Mouse (Mus musculus) common myeloid progenitor, adult 5-6 weeks (primary cell): ENCODE measurements around the gene 3110082I17Rik. TPM values are rescaled to one million over a fixed set of nuclear protein-coding genes. Genes with fewer than 3 reads are reported as not detected.

Experiments
- ATAC-seq: replicated peaks from 2 replicates; pipeline ENCODE4 v1.8.0; 2016; ENCODE audit warnings: low read depth, mild to moderate bottlenecking, moderate TSS enrichment, inconsistent platforms; ENCODE audit not compliant: poor library complexity, severe bottlenecking
- total RNA-seq: library from RNA; stranded (forward); fragments of 200-1000, 187-1606 nt; gene quantifications from 2 replicates; pipeline ENCODE4 v1.2.3, GENCODE M21; 2017

Gene 3110082I17Rik
- 49.9 and 55.0 TPM in 2 replicates for total RNA-seq

- ATAC-seq: peak; percentile 100
Observed at GRCm38 (mm10) chr5:139460384-139461067, at the start of gene 3110082I17Rik. Gene 3110082I17Rik (minus strand): TSS chr5:139460527.

GRCm38 (mm10) chr5:139506207-139506606, 45.9 kb upstream of the 3110082I17Rik start:
- no peak for ATAC-seq

- peak; percentile 99 for ATAC-seq
Observed at GRCm38 (mm10) chr5:139505073-139505606, 44.8 kb upstream of the 3110082I17Rik start.

- ATAC-seq: no peak
Observed at GRCm38 (mm10) chr5:139502281-139502680, 42.0 kb upstream of the 3110082I17Rik start.

- no peak for ATAC-seq
Observed at GRCm38 (mm10) chr5:139498791-139499190, 38.5 kb upstream of the 3110082I17Rik start.

GRCm38 (mm10) chr5:139496939-139497338, 36.6 kb upstream of the 3110082I17Rik start:
- no peak for ATAC-seq

GRCm38 (mm10) chr5:139495019-139495669, 34.8 kb upstream of the 3110082I17Rik start:
- no peak for ATAC-seq

- ATAC-seq: no peak
Observed at GRCm38 (mm10) chr5:139493690-139494089, 33.4 kb upstream of the 3110082I17Rik start.

GRCm38 (mm10) chr5:139491348-139491747, 31.0 kb upstream of the 3110082I17Rik start:
- no peak for ATAC-seq

- ATAC-seq: no peak
Observed at GRCm38 (mm10) chr5:139490131-139490530, 29.8 kb upstream of the 3110082I17Rik start.

GRCm38 (mm10) chr5:139484185-139484814, 24.0 kb upstream of the 3110082I17Rik start, which contains the start of gene Zfand2a:
Gene Zfand2a (minus strand): TSS chr5:139484549.
- ATAC-seq: peak; percentile 97

GRCm38 (mm10) chr5:139483171-139483848, 23.0 kb upstream of the 3110082I17Rik start:
- no peak for ATAC-seq

- ATAC-seq: no peak
Observed at GRCm38 (mm10) chr5:139480406-139480805, 20.1 kb upstream of the 3110082I17Rik start.

- no peak for ATAC-seq
Observed at GRCm38 (mm10) chr5:139479088-139479487, 18.8 kb upstream of the 3110082I17Rik start.

- ATAC-seq: no peak
Observed at GRCm38 (mm10) chr5:139474741-139475140, 14.4 kb upstream of the 3110082I17Rik start.

- peak; percentile 63 for ATAC-seq
Observed at GRCm38 (mm10) chr5:139467998-139468397, 7.7 kb upstream of the 3110082I17Rik start.

- ATAC-seq: peak; percentile 60
Observed at GRCm38 (mm10) chr5:139466801-139467200, 6.5 kb upstream of the 3110082I17Rik start.

- no peak for ATAC-seq
Observed at GRCm38 (mm10) chr5:139466373-139466772, 6.0 kb upstream of the 3110082I17Rik start.

- ATAC-seq: no peak
Observed at GRCm38 (mm10) chr5:139464874-139465273, 4.5 kb upstream of the 3110082I17Rik start.

GRCm38 (mm10) chr5:139459938-139460337, 389 bp downstream of the 3110082I17Rik start:
- ATAC-seq: no peak
